Mouse (Mus musculus): ENCODE data around the gene Scrt2.

DNA sequence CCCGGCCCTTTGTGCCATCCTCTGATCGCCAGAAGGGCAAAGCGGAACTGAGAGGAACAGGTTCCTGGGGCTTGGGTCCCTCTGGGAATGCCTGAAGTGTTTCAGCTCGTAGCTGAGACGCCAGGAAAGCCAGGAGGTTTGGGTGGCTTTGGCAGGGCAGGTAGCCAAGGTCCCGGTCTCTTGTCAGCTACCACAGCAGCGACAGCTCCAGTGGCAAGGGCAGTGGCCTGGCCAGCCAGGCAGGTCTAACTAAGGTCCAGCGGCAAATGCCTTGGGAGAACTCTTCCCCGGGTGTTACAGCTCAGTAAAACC is 24.1 kb upstream of the Scrt2 start:
- TF ChIP-seq CTCF (IDR thresholded peaks at IDR 0.05; ENCODE audit: low read depth, low read length) (no peak), GATA1 (IDR thresholded peaks at IDR 0.05; ENCODE audit: borderline replicate concordance, low read length) (no peak), TAL1 (conservative IDR thresholded peaks at IDR 0.05; ENCODE audit: low read depth, low read length) (no peak), POLR2AphosphoS5 (IDR thresholded peaks at IDR 0.05; ENCODE audit: insufficient replicate concordance, low read depth, low read length) (no peak), GATA2 (IDR thresholded peaks at IDR 0.05; ENCODE audit: borderline replicate concordance, low read depth, low read length) (no peak)
